Mouse (Mus musculus) megakaryocyte, embryonic 14.5 days (primary cell): Measurements from ENCODE around the gene Creld2. TPM values are rescaled to one million over a fixed set of nuclear protein-coding genes. Genes with fewer than 3 reads are reported as not detected.
"Not testable (repeated sequence)": the region's sequence is repeated elsewhere in the genome, so short reads cannot be mapped to it uniquely, and the experiment has no call there.

Experiments
- H3K27me3 ChIP-seq: replicated peaks from 2 replicates; pipeline ENCODE3; 2012; ENCODE audit warnings: inconsistent platforms
- H3K36me3 ChIP-seq: replicated peaks from 2 replicates; pipeline ENCODE3; 2012; ENCODE audit warnings: low read length, inconsistent platforms, mixed read lengths
- H3K4me1 ChIP-seq: 2 replicates; pipeline ENCODE4 v1.6.1; 2012; ENCODE audit warnings: inconsistent platforms
- H3K4me3 ChIP-seq: replicated peaks from 2 replicates; pipeline ENCODE3; 2012; ENCODE audit warnings: moderate library complexity, mild to moderate bottlenecking, inconsistent platforms
- H3K9me3 ChIP-seq: 2 replicates; pipeline ENCODE4 v1.6.1; 2012; ENCODE audit warnings: inconsistent platforms
- FLI1 ChIP-seq: IDR thresholded peaks from 2 replicates; pipeline ENCODE4 v1.6.1; 2012; ENCODE audit warnings: low read length, inconsistent platforms, mixed read lengths
- GATA1 ChIP-seq: IDR thresholded peaks from 3 replicates; pipeline ENCODE4 v1.6.1; 2012; ENCODE audit warnings: mixed read lengths, low read length, inconsistent platforms, borderline replicate concordance
- polyA plus RNA-seq: library from polyadenylated mRNA; stranded (reverse); fragments of >175 nt; gene quantifications from 2 replicates; pipeline ENCODE4 v1.2.3, GENCODE M21; 2012; ENCODE audit warnings: low replicate concordance; ENCODE audit not compliant: insufficient read depth

Gene Creld2
- polyA plus RNA-seq: 18.5 and 51.3 TPM in 2 replicates

DNA sequence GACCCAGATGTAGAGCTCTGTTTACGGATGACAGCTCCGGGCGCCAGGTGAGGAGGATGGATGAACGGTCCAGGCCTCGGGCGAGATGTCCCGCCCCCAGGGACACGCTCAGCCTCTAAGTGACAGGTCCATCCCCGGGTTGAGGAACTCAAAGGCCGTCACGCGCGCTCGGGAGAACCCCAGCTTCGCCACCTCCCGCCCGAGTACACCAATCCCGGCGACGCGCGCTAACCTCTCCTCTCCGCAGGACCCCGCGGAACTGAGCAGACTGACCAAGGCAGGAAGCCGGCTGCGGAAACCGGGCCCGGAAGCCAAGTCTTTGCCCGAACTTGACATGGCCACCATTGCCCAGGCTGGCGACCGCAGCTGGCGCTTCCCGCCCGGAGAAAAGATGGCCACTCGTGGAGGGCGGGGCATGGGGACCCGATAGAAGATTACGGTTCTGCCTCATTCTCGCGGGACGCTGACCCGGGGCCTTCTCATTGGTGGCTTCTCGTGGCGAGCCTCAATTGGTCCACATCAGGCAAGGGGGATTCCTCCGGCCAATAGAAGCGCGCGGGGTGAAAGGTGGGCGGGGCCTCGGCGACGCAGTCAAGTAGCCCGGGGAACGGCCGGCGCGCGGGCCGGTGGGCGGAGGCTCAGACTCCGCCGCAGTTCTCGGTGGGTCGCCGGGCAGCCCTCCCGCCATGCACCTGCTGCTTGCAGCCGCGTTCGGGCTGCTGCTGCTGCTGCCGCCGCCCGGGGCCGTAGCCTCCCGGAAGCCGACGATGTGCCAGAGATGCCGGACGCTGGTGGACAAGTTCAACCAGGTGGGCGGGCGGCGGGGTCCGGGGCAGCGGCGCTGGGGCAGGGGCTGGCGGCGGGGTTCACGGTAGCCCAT is at the start of gene Creld2, which contains the start of gene Alg12:
Creld2 (plus strand) TSS at position 621 of the 880 bp plus-strand sequence.
Alg12 (minus strand) TSS at position 293 of the 880 bp plus-strand sequence.
- Histone ChIP-seq H3K36me3 (peaks cover 65% of the 10 kb centered on the region), H3K4me1 (peaks cover 75% of the 10 kb centered on the region), H3K9me3 (no peaks in the 10 kb centered on the region), H3K4me3 (peak within 1 kb of the TSS; percentile 93), H3K27me3 (no peaks in the 10 kb centered on the region)
- peak; percentile 12; the same call in 1 of the 2 replicates for TF ChIP-seq FLI1
- TF ChIP-seq GATA1: no peak

DNA sequence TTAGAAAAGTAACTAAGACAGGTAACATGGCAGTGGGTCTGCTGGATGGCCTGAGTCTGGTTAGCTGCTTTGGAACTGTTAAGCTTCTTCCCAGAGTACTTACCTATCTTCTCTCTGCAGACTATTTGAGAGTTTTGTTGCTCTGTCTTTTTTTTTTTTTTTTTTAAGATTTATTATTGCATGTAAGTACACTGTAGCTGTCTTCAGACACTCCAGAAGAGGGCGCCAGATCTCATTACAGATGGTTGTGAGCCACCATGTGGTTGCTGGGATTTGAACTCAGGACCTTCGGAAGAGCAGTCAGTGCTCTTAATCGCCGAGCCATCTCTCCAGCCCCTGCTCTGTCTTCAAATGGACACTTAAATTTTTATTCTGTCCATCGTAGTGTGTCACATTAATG is 44.8 kb upstream of the Creld2 start:
- H3K9me3 ChIP-seq, H3K4me3 ChIP-seq, H3K27me3 ChIP-seq: not testable (repeated sequence)
- H3K36me3 ChIP-seq: peaks cover 77% of the 10 kb centered on the region
- peaks cover 17% of the 10 kb centered on the region for H3K4me1 ChIP-seq

DNA sequence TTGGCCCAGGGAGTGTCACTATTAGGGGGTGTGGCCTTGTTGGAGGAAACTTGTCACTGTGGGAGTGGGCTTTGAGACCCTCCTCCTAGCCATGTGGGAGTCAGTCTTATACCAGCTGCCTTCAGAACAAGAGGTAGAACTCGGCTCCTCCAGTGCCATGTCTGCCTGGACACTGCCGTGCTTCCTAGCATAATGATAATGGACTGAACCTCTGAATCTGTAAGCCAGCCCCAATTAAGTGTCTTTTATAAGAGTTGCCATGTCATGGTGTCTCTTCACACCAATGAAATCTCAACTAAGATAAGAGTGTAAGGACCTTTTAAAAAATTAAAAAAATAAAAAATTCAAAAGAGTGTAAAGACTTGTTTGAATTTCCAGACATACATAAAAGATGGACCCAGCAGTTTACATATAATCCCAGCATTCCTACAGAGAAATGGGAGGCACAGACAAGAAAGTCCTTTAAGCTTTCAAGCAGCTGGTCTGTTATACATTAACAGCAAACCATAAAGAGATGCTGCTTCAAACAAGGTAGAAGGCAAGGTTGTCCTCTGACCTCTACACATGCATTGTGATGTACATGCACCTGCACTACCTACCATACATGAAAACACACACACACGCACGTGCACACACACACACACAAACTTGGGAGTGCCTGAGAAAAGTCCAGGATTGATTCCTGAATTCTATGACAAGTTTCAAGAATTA is 27.2 kb upstream of the Creld2 start:
- no peak overlapping the region for H3K4me3 ChIP-seq
- H3K9me3 ChIP-seq: no peaks in the 10 kb centered on the region
- no peaks in the 10 kb centered on the region for H3K27me3 ChIP-seq
- peaks cover 10% of the 10 kb centered on the region for H3K4me1 ChIP-seq
- H3K36me3 ChIP-seq: no peaks in the 10 kb centered on the region
- TF ChIP-seq FLI1: no peak
- no peak for TF ChIP-seq GATA1

GRCm38 (mm10) chr15:88794729-88795128 is 24.7 kb upstream of the Creld2 start:
- not testable (repeated sequence) for H3K9me3 ChIP-seq, H3K4me3 ChIP-seq, H3K27me3 ChIP-seq, H3K36me3 ChIP-seq
- peaks cover 10% of the 10 kb centered on the region for H3K4me1 ChIP-seq

- TF ChIP-seq FLI1: no peak
- TF ChIP-seq GATA1: no peak
- Histone ChIP-seq H3K9me3 (no peaks in the 10 kb centered on the region), H3K27me3 (no peaks in the 10 kb centered on the region)
Observed at GRCm38 (mm10) chr15:88799950-88800371, 19.5 kb upstream of the Creld2 start.

GRCm38 (mm10) chr15:88800921-88801354 is 18.5 kb upstream of the Creld2 start:
- peaks cover 21% of the 10 kb centered on the region for H3K4me1 ChIP-seq
- peaks cover 34% of the 10 kb centered on the region for H3K36me3 ChIP-seq
- no peak for TF ChIP-seq FLI1
- TF ChIP-seq GATA1: no peak
- no peaks in the 10 kb centered on the region for H3K27me3 ChIP-seq
- no peak overlapping the region for H3K4me3 ChIP-seq
- no peaks in the 10 kb centered on the region for H3K9me3 ChIP-seq

More at GRCm38 (mm10) chr15:88799950-88800371, 19.5 kb upstream of the Creld2 start:
- H3K36me3 ChIP-seq: peaks cover 25% of the 10 kb centered on the region
- H3K4me3 ChIP-seq: no peak overlapping the region
- H3K4me1 ChIP-seq: peaks cover 21% of the 10 kb centered on the region

DNA sequence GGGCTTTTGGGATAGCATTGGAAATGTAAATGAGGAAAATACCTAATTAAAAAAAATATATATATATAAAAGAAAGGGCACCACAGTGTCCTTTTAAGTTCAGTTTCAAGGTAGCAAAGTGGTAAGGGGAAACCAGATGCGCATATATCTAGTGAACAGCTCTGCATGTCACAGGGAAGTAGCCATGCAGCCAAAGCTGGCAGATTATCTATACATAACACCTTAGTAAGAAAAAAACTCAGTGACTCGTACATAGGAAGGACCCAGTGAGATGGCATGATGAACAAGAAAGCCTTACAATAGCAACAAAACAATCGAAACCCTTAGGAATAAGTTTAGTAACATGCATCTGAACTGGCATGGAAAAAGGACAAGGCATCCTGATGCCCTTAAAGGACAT is 17.5 kb upstream of the Creld2 start:
- Histone ChIP-seq H3K4me1 (peaks cover 13% of the 10 kb centered on the region), H3K36me3 (peaks cover 43% of the 10 kb centered on the region), H3K27me3 (no peaks in the 10 kb centered on the region), H3K9me3 (no peaks in the 10 kb centered on the region), H3K4me3 (no peak overlapping the region)
- TF ChIP-seq FLI1 (no peak), GATA1 (no peak)

DNA sequence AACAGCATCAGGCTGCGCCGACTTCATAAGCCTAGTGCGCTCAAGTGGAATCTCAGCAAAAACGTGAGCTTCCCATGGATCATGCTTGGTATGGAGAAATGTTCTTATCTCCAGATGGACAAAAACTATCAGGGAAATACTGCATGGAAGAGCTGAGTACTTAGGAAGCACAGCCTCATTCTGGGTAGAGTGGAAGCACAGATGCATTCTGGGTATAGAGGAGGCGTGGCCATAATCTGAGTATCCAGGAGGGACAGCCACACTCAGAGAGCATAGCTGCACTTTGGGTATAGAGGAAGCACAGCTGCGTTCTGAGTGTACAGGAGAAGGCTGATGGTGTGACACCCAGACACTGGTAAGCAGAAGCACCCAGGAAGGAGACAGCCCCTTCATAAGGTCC is 17.1 kb upstream of the Creld2 start:
- Histone ChIP-seq H3K36me3 (peaks cover 47% of the 10 kb centered on the region), H3K9me3 (no peaks in the 10 kb centered on the region), H3K4me3 (no peak overlapping the region), H3K4me1 (peaks cover 10% of the 10 kb centered on the region), H3K27me3 (no peaks in the 10 kb centered on the region)
- TF ChIP-seq GATA1 (no peak), FLI1 (no peak)

- TF ChIP-seq GATA1 (no peak), FLI1 (no peak)
- Histone ChIP-seq H3K4me1 (peaks cover 40% of the 10 kb centered on the region), H3K27me3 (no peaks in the 10 kb centered on the region), H3K9me3 (no peaks in the 10 kb centered on the region), H3K36me3 (peaks cover 96% of the 10 kb centered on the region), H3K4me3 (no peak overlapping the region)
Observed at GRCm38 (mm10) chr15:88808121-88808520, 11.3 kb upstream of the Creld2 start.

- Histone ChIP-seq H3K36me3 (peaks cover 92% of the 10 kb centered on the region), H3K4me3 (no peak overlapping the region)
- TF ChIP-seq FLI1: no peak
- TF ChIP-seq GATA1: no peak
Observed at GRCm38 (mm10) chr15:88810369-88810768, 9.1 kb upstream of the Creld2 start.

More at GRCm38 (mm10) chr15:88810369-88810768, 9.1 kb upstream of the Creld2 start:
- Histone ChIP-seq H3K27me3 (no peaks in the 10 kb centered on the region), H3K4me1 (peaks cover 63% of the 10 kb centered on the region), H3K9me3 (no peaks in the 10 kb centered on the region)
